23 mouse cellular contexts compared by ENCODE assay signal in genomic region chr10:32557673-32558072, GRCm38 (mm10).
"Had no signal": no experiment of that assay in that cellular context is flagged by ENCODE, and none has a peak within 500 bp of the region (broad histone marks: within the 10 kb centered on the region; RNA-seq: fewer than 3 reads in every experiment).

No protein-coding gene starts in this region.

- H3K27ac ChIP-seq: kidney, embryonic 15.5 days; limb, embryonic 12.5 days; limb, embryonic 15.5 days; lung, embryonic 15.5 days; midbrain, embryonic 10.5 days; midbrain, embryonic 13.5 days; neural tube, embryonic 13.5 days had no signal

- H3K4me3 ChIP-seq: kidney, embryonic 15.5 days; limb, embryonic 12.5 days; limb, embryonic 15.5 days; lung, embryonic 15.5 days; megakaryocyte, embryonic 14.5 days; midbrain, embryonic 10.5 days; midbrain, embryonic 13.5 days; myocyte; neural tube, embryonic 13.5 days had no signal

- DNase-seq: kidney, adult 11 months; kidney, adult 8-10 months; kidney, postnatal 10 days; kidney, postnatal 36 days; layer of hippocampus, postnatal 36 days; left cerebral cortex, postnatal 4 days; lung, adult 18-20 months; lung, postnatal 10 days; lung, postnatal 36 days; retina, postnatal 1 day; right cerebral cortex, postnatal 25 days; spleen, adult 18-20 months; thymus, postnatal 25 days had no signal

- H3K9ac ChIP-seq: kidney, embryonic 15.5 days; limb, embryonic 12.5 days; limb, embryonic 15.5 days; lung, embryonic 15.5 days; midbrain, embryonic 13.5 days; neural tube, embryonic 13.5 days had no signal

- H3K4me2 ChIP-seq: kidney, embryonic 15.5 days; limb, embryonic 12.5 days; limb, embryonic 15.5 days; lung, embryonic 15.5 days; midbrain, embryonic 13.5 days; neural tube, embryonic 13.5 days had no signal

- H3K4me1 ChIP-seq: kidney, embryonic 15.5 days; limb, embryonic 12.5 days; limb, embryonic 15.5 days; lung, embryonic 15.5 days; megakaryocyte, embryonic 14.5 days; midbrain, embryonic 10.5 days; midbrain, embryonic 13.5 days; neural tube, embryonic 13.5 days had no signal

- H3K9me3 ChIP-seq: kidney, embryonic 15.5 days; limb, embryonic 12.5 days; limb, embryonic 15.5 days; lung, embryonic 15.5 days; megakaryocyte, embryonic 14.5 days; midbrain, embryonic 10.5 days; midbrain, embryonic 13.5 days; neural tube, embryonic 13.5 days had no signal

- H3K27me3 ChIP-seq: kidney, embryonic 15.5 days; limb, embryonic 12.5 days; limb, embryonic 15.5 days; lung, embryonic 15.5 days; megakaryocyte, embryonic 14.5 days; midbrain, embryonic 13.5 days; neural tube, embryonic 13.5 days had no signal

- H3K36me3 ChIP-seq: kidney, embryonic 15.5 days; limb, embryonic 12.5 days; limb, embryonic 15.5 days; lung, embryonic 15.5 days; midbrain, embryonic 10.5 days; midbrain, embryonic 13.5 days; neural tube, embryonic 13.5 days had no signal

- ATAC-seq: midbrain, embryonic 13.5 days; midbrain, embryonic 16.5 days had no signal
